Mouse (Mus musculus): Measurements from ENCODE around the gene Psmd6. TPM values are rescaled to one million over a fixed set of nuclear protein-coding genes. Genes with fewer than 3 reads are reported as not detected.

Psmd6 gene
- total and polyA plus RNA-seq, 3 experiments: 38.1 to 123 (median 103) TPM

GRCm38 (mm10) chr14:14064486-14065141 is 56.2 kb downstream of the Psmd6 start:
- no peak for DNase-seq

GRCm38 (mm10) chr14:14063382-14063781 is 57.4 kb downstream of the Psmd6 start:
- no peak for DNase-seq

- no peak for DNase-seq
Observed at GRCm38 (mm10) chr14:14062531-14063245, 58.1 kb downstream of the Psmd6 start.

Other genes with a start within 250 kb of the Psmd6 start
- gene Gm281, start 206.5 kb downstream of the Psmd6 start, total RNA-seq (2021): not detected
- not detected in 2 replicates for gene Gm281, start 206.5 kb downstream of the Psmd6 start, polyA plus RNA-seq (2012; rRNA removed)
- gene Atxn7, start 159.5 kb downstream of the Psmd6 start, total RNA-seq (2021): 10 to 100 TPM; 17.1 to 31.0 TPM
- gene Atxn7, start 159.5 kb downstream of the Psmd6 start, polyA plus RNA-seq (2012; rRNA removed): 17.7 and 24.1 TPM in 2 replicates
- 10 to 100 TPM; 86.7 to 96.8 TPM for gene Thoc7, start 159.1 kb downstream of the Psmd6 start, total RNA-seq (2021)
- gene Thoc7, start 159.1 kb downstream of the Psmd6 start, polyA plus RNA-seq (2012; rRNA removed): 4.3 and 7.3 TPM in 2 replicates
- not detected for gene Olfr720, start 65.9 kb upstream of the Psmd6 start, total RNA-seq (2021)
- gene Olfr720, start 65.9 kb upstream of the Psmd6 start, polyA plus RNA-seq (2012; rRNA removed): not detected in 2 replicates
- not detected for gene Olfr31, start 201.8 kb upstream of the Psmd6 start, total RNA-seq (2021)
- not detected in 2 replicates for gene Olfr31, start 201.8 kb upstream of the Psmd6 start, polyA plus RNA-seq (2012; rRNA removed)
- 1 to 10 TPM; 5.1 to 9.3 TPM for gene Il3ra, start 225.3 kb upstream of the Psmd6 start, total RNA-seq (2021)
- 52.7 and 64.5 TPM in 2 replicates for gene Il3ra, start 225.3 kb upstream of the Psmd6 start, polyA plus RNA-seq (2012; rRNA removed)

Measured in adrenal gland, adult 2 months (tissue).